Mouse (Mus musculus): Measurements from ENCODE around the gene Catsperg1.
"Not testable (repeated sequence)": the region's sequence is repeated elsewhere in the genome, so short reads cannot be mapped to it uniquely, and the experiment has no call there.

Gene Catsperg1

GRCm38 (mm10) chr7:29170066-29170754, 43.6 kb downstream of the Catsperg1 start, which contains the start of the genes Ggn and Spred3:
TSS of gene Ggn (plus strand) at chr7:29170210.
TSS of gene Spred3 (minus strand) at chr7:29170411.
- peak; percentile 48 to 68 for DNase-seq

- DNase-seq = peak; percentile 86 to 92
Observed at GRCm38 (mm10) chr7:29169231-29170065, 44.4 kb downstream of the Catsperg1 start.

DNA sequence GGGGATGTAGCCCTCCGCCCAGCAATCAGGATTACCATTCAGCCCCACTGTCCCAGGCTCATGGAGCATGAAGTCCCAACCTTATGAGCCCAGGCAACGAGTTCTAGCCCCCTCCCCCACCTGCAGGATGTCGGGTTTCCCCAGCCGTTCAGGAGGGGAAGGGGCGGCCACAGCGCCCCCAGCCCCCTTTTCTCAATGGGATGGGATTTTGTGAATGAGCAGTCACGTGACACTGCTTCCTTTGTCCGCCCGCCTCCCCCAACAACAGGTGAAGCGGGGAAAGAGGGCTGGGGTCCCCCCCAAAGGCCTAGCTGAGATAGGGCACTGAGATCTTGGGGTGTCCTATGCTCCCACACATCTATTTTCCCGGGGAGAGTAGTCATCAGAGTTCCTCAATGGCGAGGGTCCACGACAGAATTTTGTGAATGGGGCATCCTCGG, 45.0 kb downstream of the Catsperg1 start:
- DNase-seq = peak in 1 of 2 experiments; percentile 47

DNA sequence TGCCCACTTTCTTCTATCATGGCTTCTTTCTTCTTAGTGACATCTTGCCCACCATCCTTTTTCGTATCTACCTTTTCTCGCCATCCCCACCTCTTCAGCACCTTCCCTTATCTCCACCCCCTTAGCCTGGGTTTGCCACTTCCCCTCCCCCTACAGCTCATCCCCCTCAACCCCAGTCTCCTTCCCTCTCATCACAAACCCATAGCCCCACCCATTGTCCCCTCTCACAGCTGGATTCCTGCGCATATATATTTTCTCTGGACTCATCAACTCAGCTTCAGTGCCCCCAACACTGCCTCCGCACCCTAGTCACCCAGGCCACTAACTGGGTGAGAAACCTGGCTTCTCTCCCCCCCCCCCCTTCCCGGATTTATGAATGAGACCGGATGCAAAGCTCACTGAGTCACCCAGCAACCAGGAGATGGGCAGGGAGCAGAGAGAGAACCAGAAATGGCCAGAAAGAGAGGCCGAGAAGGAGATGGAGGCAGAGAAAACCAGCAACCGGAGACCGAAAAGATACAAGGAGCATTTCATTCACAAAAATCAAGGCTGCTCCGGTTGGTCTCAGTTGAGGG, 45.6 kb downstream of the Catsperg1 start:
- DNase-seq = no peak

- DNase-seq = peak in 1 of 2 experiments; percentile 38
Observed at GRCm38 (mm10) chr7:29167656-29168055, 46.2 kb downstream of the Catsperg1 start.

GRCm38 (mm10) chr7:29162750-29163525, 50.9 kb downstream of the Catsperg1 start:
- DNase-seq = no peak

DNA sequence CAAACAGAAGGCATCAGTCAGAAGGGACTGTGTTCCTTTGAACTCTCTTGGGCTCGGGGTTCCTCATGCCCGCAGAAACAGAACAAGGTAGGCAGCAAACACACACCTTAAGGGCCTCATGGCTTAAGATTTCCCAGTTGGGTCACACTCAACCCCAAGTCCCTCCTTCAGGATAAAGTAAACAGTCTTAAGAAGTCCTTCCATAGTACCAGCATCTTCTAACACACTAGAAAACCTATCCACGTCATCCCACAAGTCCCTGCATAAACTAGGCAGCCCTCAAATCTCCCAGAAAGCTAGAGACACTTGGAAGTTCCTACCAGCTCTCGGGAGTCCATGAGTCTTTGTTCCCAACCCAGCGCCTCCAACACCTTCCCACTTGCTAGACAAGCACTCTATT, 51.5 kb downstream of the Catsperg1 start:
- no peak for DNase-seq

- DNase-seq = no peak
Observed at GRCm38 (mm10) chr7:29158264-29158663, 55.6 kb downstream of the Catsperg1 start.

GRCm38 (mm10) chr7:29155838-29156782, 57.7 kb downstream of the Catsperg1 start, which contains the start of gene Fam98c:
TSS of gene Fam98c (minus strand) at chr7:29156234.
- peak; percentile 89 to 94 for DNase-seq

DNA sequence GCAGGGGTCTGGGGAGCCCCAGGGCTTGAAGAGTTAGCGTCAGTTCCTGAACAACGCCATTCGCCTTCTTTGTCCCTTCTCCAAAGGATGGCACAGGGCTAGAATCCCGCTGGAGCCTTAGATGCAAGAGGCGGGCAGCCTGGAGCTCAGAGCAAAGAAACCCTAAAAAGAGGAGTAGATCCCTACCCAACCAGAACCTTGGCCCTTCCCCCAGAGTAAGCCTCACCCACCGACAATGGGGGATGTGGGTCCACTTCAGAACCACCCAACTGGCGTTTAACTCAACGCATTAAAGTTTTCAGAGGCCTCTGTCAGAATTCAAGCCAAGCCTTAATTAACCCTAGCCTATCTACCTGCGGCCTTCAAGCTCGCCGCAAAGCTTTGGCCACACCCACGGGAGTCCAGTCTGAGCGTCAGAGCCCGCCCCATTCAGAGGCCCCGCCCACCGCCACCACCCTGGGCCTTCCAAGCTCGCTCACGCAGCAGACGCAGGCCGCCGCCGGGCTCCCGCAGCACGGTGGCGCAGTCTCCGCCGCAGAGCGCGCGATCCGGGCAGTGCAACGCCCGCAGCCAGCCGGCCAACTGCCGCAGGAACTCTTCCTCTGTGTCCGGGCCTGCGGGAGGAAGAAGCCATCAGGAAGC, 58.5 kb downstream of the Catsperg1 start:
- peak; percentile 94 to 97 for DNase-seq

DNA sequence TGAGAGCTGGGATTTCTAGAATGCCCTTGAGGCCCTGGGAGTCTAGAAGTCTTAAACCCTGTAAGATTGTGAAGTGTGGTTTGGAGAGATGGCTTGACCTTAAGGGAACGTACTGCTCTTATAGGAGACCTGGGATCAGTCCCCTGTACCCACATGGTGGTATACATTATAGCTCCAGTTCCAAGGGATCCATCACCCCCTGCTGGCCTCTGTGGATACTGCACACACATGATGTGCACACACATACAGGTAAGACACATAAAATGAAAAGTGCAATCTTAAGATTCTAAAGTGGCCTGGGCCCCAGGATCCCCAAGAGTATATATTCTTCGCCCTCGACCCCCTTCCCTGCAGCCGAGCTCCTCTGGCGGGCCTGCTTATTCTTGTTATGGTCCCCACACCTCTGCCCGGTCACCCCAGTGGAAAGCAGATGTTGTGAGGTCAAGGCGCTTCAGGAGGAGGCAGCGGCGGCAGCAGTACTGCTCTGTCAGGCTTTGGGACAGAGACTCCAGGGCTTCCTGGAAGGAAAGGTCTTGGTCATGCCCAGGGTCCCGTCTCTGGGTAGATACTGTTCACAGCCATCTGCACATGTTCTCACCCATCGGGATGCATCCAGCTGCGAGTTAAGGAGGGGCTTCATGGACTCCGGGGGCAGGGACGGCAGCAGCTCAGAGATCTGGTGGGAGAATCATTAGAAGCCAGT, 59.7 kb downstream of the Catsperg1 start:
- no peak for DNase-seq

DNA sequence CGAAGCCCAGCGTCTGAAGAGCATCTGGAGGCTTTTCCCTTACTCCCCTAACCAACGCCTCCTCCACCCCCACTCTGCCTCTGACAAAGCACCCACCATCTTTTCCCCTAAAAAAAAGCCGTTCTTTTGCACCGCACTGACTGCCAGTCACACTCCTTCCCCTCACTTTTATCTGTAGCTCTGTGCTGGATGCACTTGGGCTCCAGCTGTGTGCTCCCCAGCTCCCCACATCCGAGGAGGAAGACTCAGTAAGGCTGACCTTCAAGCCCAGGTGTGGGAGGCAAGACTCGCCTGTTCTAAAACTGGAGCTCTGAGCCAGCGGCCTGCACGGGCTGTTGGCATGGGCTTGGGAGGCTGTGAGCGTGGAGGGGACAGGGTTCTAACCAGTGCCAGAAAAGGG, 62.3 kb downstream of the Catsperg1 start:
- DNase-seq = no peak

DNA sequence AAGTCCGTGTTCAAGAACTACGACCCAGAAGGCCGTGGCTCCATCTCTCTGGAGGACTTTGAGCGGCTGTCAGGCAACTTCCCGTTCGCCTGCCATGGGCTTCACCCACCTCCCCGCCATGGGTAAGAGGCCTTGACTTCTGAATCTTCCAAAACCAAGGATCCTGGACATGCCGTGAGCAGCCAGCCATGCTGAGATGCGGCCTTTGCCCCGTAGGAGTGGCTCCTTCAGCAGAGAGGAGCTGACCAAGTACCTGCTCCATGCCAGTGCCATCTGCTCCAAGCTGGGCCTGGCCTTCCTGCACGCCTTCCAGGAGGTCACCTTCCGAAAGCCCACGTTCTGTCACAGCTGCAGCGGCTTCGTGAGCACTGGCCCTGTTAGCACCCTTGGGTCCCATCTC, 65.1 kb downstream of the Catsperg1 start:
- DNase-seq = no peak

GRCm38 (mm10) chr7:29146625-29147367, 67.0 kb downstream of the Catsperg1 start:
- DNase-seq = no peak

- DNase-seq = no peak
Observed at GRCm38 (mm10) chr7:29144006-29144405, 69.8 kb downstream of the Catsperg1 start.

- no peak for DNase-seq
Observed at GRCm38 (mm10) chr7:29141416-29141815, 72.4 kb downstream of the Catsperg1 start.

DNA sequence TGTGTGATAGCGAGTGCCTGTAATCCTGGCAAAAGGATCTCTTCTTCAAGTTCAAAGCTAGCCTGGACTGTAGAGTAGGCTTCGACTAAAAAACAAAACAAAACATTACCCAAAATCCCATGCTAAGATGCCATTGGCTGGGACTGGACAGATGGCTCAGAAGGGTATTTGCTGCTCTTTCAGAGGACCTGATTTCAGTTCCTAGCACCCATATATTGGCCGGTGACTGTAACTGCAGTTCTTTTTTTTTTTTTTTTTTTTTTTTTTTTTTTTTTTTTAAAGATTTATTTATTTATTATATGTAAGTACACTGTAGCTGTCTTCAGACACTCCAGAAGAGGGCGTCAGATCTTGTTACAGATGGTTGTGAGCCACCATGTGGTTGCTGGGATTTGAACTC, 74.6 kb downstream of the Catsperg1 start:
- not testable (repeated sequence) for DNase-seq

DNA sequence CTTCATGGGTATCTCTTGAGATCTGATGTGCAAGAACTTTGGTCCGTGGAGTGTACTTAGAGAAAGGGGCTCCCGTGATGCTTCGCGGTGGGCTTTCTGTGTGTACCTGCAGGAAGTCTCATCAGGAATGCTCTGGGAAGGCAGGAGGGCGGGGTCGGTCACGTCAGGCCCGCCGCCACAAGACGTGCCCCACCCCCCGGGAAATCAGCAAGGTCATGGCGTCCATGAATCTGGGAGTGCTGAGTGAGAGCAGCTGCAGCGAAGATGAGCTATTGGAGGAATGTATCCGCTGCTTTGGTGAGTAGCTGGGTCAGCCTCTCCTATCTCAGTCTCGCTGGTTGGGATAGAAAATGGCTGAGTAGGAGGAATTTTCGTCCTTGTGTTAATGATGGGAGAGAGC, 76.4 kb downstream of the Catsperg1 start:
- no peak for DNase-seq

GRCm38 (mm10) chr7:29134693-29135386, 79.0 kb downstream of the Catsperg1 start, which contains the start of gene Rasgrp4:
TSS of gene Rasgrp4 (plus strand) at chr7:29134851.
- DNase-seq = no peak

Measured in cerebellum, postnatal 25 days (tissue).